Mouse (Mus musculus): Measurements from ENCODE around the gene Cacna1f.
A peak's percentile ranks its signal among the peaks of the same experiment; 100 is the strongest.

Cacna1f gene

GRCm38 (mm10) chrX:7606783-7607182, at the start of gene Cacna1f:
Gene Cacna1f, plus strand, starts transcription at chrX:7607083.
- DNase-seq (ENCODE audit: low read depth) = no peak

GRCm38 (mm10) chrX:7563076-7563475, 43.8 kb upstream of the Cacna1f start:
- no peak for DNase-seq (ENCODE audit: low read depth)

GRCm38 (mm10) chrX:7566352-7566751, 40.5 kb upstream of the Cacna1f start:
- no peak for DNase-seq (ENCODE audit: low read depth)

- no peak for DNase-seq (ENCODE audit: low read depth)
Measured at GRCm38 (mm10) chrX:7567491-7567890, 39.4 kb upstream of the Cacna1f start.

GRCm38 (mm10) chrX:7570481-7571175, 36.3 kb upstream of the Cacna1f start:
- no peak for DNase-seq (ENCODE audit: low read depth)

GRCm38 (mm10) chrX:7571565-7572136, 35.2 kb upstream of the Cacna1f start:
- no peak for DNase-seq (ENCODE audit: low read depth)

- DNase-seq (ENCODE audit: low read depth) = no peak
Measured at GRCm38 (mm10) chrX:7572466-7572865, 34.4 kb upstream of the Cacna1f start.

GRCm38 (mm10) chrX:7573176-7574086, 33.5 kb upstream of the Cacna1f start, which contains the start of gene Foxp3:
Gene Foxp3, plus strand, starts transcription at chrX:7573644.
- DNase-seq (ENCODE audit: low read depth) = no peak

GRCm38 (mm10) chrX:7574087-7574884, 32.6 kb upstream of the Cacna1f start, which contains the start of gene Ppp1r3f:
Gene Ppp1r3f, minus strand, starts transcription at chrX:7574283.
- peak; percentile 89 for DNase-seq (ENCODE audit: low read depth)

- no peak for DNase-seq (ENCODE audit: low read depth)
Measured at GRCm38 (mm10) chrX:7574885-7575231, 32.0 kb upstream of the Cacna1f start.

GRCm38 (mm10) chrX:7581151-7581550, 25.7 kb upstream of the Cacna1f start:
- no peak for DNase-seq (ENCODE audit: low read depth)

- no peak for DNase-seq (ENCODE audit: low read depth)
Measured at GRCm38 (mm10) chrX:7583881-7584280, 23.0 kb upstream of the Cacna1f start.

- DNase-seq (ENCODE audit: low read depth) = no peak
Measured at GRCm38 (mm10) chrX:7586356-7586755, 20.5 kb upstream of the Cacna1f start.

GRCm38 (mm10) chrX:7595371-7595770, 11.5 kb upstream of the Cacna1f start:
- no peak for DNase-seq (ENCODE audit: low read depth)

- DNase-seq (ENCODE audit: low read depth) = no peak
Measured at GRCm38 (mm10) chrX:7604004-7604403, 2.9 kb upstream of the Cacna1f start.

GRCm38 (mm10) chrX:7604879-7605574, 1.9 kb upstream of the Cacna1f start, which contains the start of gene Ccdc22:
Gene Ccdc22, minus strand, starts transcription at chrX:7605517.
- DNase-seq (ENCODE audit: low read depth) = peak; percentile 65

GRCm38 (mm10) chrX:7605575-7605941, 1.3 kb upstream of the Cacna1f start:
- no peak for DNase-seq (ENCODE audit: low read depth)

GRCm38 (mm10) chrX:7610035-7610434, 3.2 kb downstream of the Cacna1f start:
- DNase-seq (ENCODE audit: low read depth) = no peak

- no peak for DNase-seq (ENCODE audit: low read depth)
Measured at GRCm38 (mm10) chrX:7610536-7611258, 3.8 kb downstream of the Cacna1f start.

GRCm38 (mm10) chrX:7617889-7618551, 11.1 kb downstream of the Cacna1f start:
- DNase-seq (ENCODE audit: low read depth) = no peak
